Mouse (Mus musculus) kidney, adult 2 months (tissue): ENCODE data around the gene Bsdc1.
"Not testable (repeated sequence)": the region's sequence is repeated elsewhere in the genome, so short reads cannot be mapped to it uniquely, and the experiment has no call there.

Experiments used
- CTCF ChIP-seq: fragments of 200-500 bp; conservative IDR thresholded peaks from 2 replicates; pipeline ENCODE4 v1.5.1; 2011; ENCODE audit warnings: low read depth, mild to moderate bottlenecking, control low read depth, low read length, moderate library complexity, mixed read lengths; ENCODE audit not compliant: insufficient read depth, insufficient read length
- POLR2A ChIP-seq: fragments of 200-500 bp; IDR thresholded peaks from one replicate; pipeline ENCODE4 v1.6.1; 2011; ENCODE audit warnings: low read depth, low read length, control low read depth

GRCm38 (mm10) chr4:129528901-129529300 is 67.5 kb downstream of the Bsdc1 start:
- not testable (repeated sequence) for TF ChIP-seq CTCF, POLR2A
